Mouse (Mus musculus) liver, embryonic 14.5 days (tissue): ENCODE results near the gene Syt9. TPM values are rescaled to one million over a fixed set of nuclear protein-coding genes. Genes with fewer than 3 reads are reported as not detected.

ENCODE experiments used
- ATAC-seq: fragments of 200-750 bp; cut with Nextera tagmentation; 2 replicates; pipeline ENCODE4 v1.8.0; 2017; ENCODE audit warnings: moderate number of reproducible peaks, mild to moderate bottlenecking, moderate library complexity; ENCODE audit not compliant: insufficient read depth
- DNase-seq, 3 experiments: peaks; one replicate each; pipeline ENCODE4 v3.0.0-alpha.2; 2012 to 2013; ENCODE audit warnings: low read depth in 3 of 3, low spot score in 3 of 3
- H3K27ac ChIP-seq: fragments of 300-500 bp; sonication (generic); 2 replicates; pipeline ENCODE4 v1.5.1; 2014; ENCODE audit warnings: moderate library complexity, mild to moderate bottlenecking, control low read depth, inconsistent platforms
- H3K27me3 ChIP-seq: fragments of 300-500 bp; sonication (generic); 2 replicates; pipeline ENCODE4 v1.6.1; 2014; ENCODE audit warnings: mild to moderate bottlenecking, low read length, moderate library complexity; ENCODE audit not compliant: control insufficient read depth, insufficient read depth
- H3K36me3 ChIP-seq: fragments of 300-500 bp; sonication (generic); replicated peaks from 2 replicates; pipeline ENCODE4 v1.6.1; 2014; ENCODE audit warnings: low read depth; ENCODE audit not compliant: control insufficient read depth, insufficient read depth
- H3K4me1 ChIP-seq, 2 experiments: fragments of 200-500 bp in 1 of 2; fragments of 300-500 bp in 1 of 2; sonication (generic) in 1 of 2; replicated peaks; 2 replicates each; pipeline ENCODE4 v1.6.1; 2012 to 2014; ENCODE audit warnings: antibody characterized with exemption in 1 of 2, inconsistent platforms in 1 of 2, low read length in 1 of 2; ENCODE audit not compliant: control insufficient read depth in 2 of 2, insufficient read depth in 2 of 2
- H3K4me2 ChIP-seq: fragments of 300-500 bp; sonication (generic); 2 replicates; pipeline ENCODE4 v1.6.1; 2014; ENCODE audit warnings: low read depth, mild to moderate bottlenecking, control low read depth, moderate library complexity
- H3K4me3 ChIP-seq, 2 experiments: fragments of 200-500 bp in 1 of 2; fragments of 300-500 bp in 1 of 2; sonication (generic) in 1 of 2; 2 replicates each; pipeline ENCODE4 v1.5.1; 2012 to 2014; ENCODE audit warnings: low read depth in 2 of 2, low read length in 2 of 2, mild to moderate bottlenecking in 2 of 2, control low read depth in 1 of 2, inconsistent platforms in 1 of 2, moderate library complexity in 1 of 2; ENCODE audit not compliant: insufficient read depth in 1 of 2
- H3K9ac ChIP-seq: fragments of 300-500 bp; sonication (generic); replicated peaks from 2 replicates; pipeline ENCODE4 v1.6.1; 2014; ENCODE audit warnings: mild to moderate bottlenecking, control low read depth, moderate library complexity
- H3K9me3 ChIP-seq: fragments of 300-500 bp; sonication (generic); 2 replicates; pipeline ENCODE4 v1.6.1; 2016; ENCODE audit warnings: low read length, mixed read lengths; ENCODE audit not compliant: control insufficient read depth
- CTCF ChIP-seq: IDR thresholded peaks from 2 replicates; pipeline ENCODE4 v1.5.1; 2016; ENCODE audit warnings: antibody characterized with exemption, low read depth, control low read depth
- EP300 ChIP-seq: IDR thresholded peaks from 2 replicates; pipeline ENCODE4 v1.6.1; 2016; ENCODE audit warnings: antibody characterized with exemption, low read depth
- WGBS: fragments of 180-500 bp; shearing (Covaris S2); extraction: QIAGEN DNeasy Blood & Tissue Kit; methylation state at CpG from one replicate; pipeline ENCODE4 v1.1.7; 2014; ENCODE audit not compliant: insufficient replicate concordance; 5-methylcytosine and 5-hydroxymethylcytosine counted together
- polyA plus RNA-seq, 2 experiments: library from polyadenylated mRNA; depleted of rRNA in 1 of 2; stranded (reverse) in 1 of 2; unstranded in 1 of 2; fragments of >200 nt; fragmentation: Nextera tagmentation in 1 of 2; extraction: Ambion mirVana in 1 of 2; gene quantifications; 2 replicates each; pipeline versions ENCODE4 v1.2.1 to v1.2.3; 2012 to 2014

The Syt9 gene
- polyA plus RNA-seq, 2 experiments = 0.13 to 0.16 TPM

GRCm38 (mm10) chr7:107545011-107545410 is 174.5 kb downstream of the Syt9 start:
- H3K9me3 ChIP-seq = no peaks in the 10 kb centered on the region
- ATAC-seq (no peak), DNase-seq (no peak)
- no peaks in the 10 kb centered on the region for H3K36me3 ChIP-seq
- H3K27ac ChIP-seq = no peak overlapping the region
- no peak overlapping the region for H3K4me3 ChIP-seq
- no peaks in the 10 kb centered on the region for H3K4me1 ChIP-seq
- no peak for TF ChIP-seq CTCF
- TF ChIP-seq EP300 = no peak
- H3K4me2 ChIP-seq = no peak overlapping the region
- WGBS = 35% methylated on average over 1 of the region's 1 CpGs
- no peak overlapping the region for H3K9ac ChIP-seq
- H3K27me3 ChIP-seq = no peaks in the 10 kb centered on the region

- Histone ChIP-seq H3K27ac (no peak overlapping the region), H3K27me3 (no peaks in the 10 kb centered on the region), H3K9me3 (no peaks in the 10 kb centered on the region), H3K36me3 (no peaks in the 10 kb centered on the region), H3K4me2 (no peak overlapping the region), H3K9ac (no peak overlapping the region), H3K4me3 (no peak overlapping the region), H3K4me1 (no peaks in the 10 kb centered on the region)
- no peak for DNase-seq
- ATAC-seq = no peak
- no peak for TF ChIP-seq CTCF
- TF ChIP-seq EP300 = no peak
- WGBS = 65% methylated on average over 3 of the region's 3 CpGs
Observed at GRCm38 (mm10) chr7:107547872-107548271, 177.3 kb downstream of the Syt9 start.

GRCm38 (mm10) chr7:107553461-107553860 is 182.9 kb downstream of the Syt9 start:
- TF ChIP-seq CTCF (no peak), EP300 (no peak)
- Histone ChIP-seq H3K4me2 (no peak overlapping the region), H3K9ac (no peak overlapping the region), H3K9me3 (no peaks in the 10 kb centered on the region), H3K27ac (no peak overlapping the region), H3K36me3 (no peaks in the 10 kb centered on the region), H3K27me3 (no peaks in the 10 kb centered on the region), H3K4me3 (no peak overlapping the region), H3K4me1 (no peaks in the 10 kb centered on the region)
- WGBS = 41% methylated on average over 1 of the region's 1 CpGs
- ATAC-seq (no peak), DNase-seq (no peak)

- no peak for ATAC-seq
- no peak overlapping the region for H3K9ac ChIP-seq
- H3K36me3 ChIP-seq = no peaks in the 10 kb centered on the region
- no peak overlapping the region for H3K27ac ChIP-seq
- H3K9me3 ChIP-seq = no peaks in the 10 kb centered on the region
- WGBS = 58% methylated on average over 3 of the region's 3 CpGs
- no peak for DNase-seq
- TF ChIP-seq CTCF (peak; percentile 43; the same call in 1 of the 2 replicates), EP300 (no peak)
- no peak overlapping the region for H3K4me3 ChIP-seq
- no peaks in the 10 kb centered on the region for H3K4me1 ChIP-seq
- H3K27me3 ChIP-seq = no peaks in the 10 kb centered on the region
- no peak overlapping the region for H3K4me2 ChIP-seq
Observed at GRCm38 (mm10) chr7:107555906-107556305, 185.4 kb downstream of the Syt9 start.

GRCm38 (mm10) chr7:107560675-107561074 is 190.1 kb downstream of the Syt9 start:
- Histone ChIP-seq H3K9ac (no peak overlapping the region), H3K9me3 (no peaks in the 10 kb centered on the region), H3K27ac (no peak overlapping the region), H3K27me3 (no peaks in the 10 kb centered on the region), H3K36me3 (no peaks in the 10 kb centered on the region), H3K4me2 (no peak overlapping the region), H3K4me1 (no peaks in the 10 kb centered on the region), H3K4me3 (no peak overlapping the region)
- no peak for TF ChIP-seq CTCF
- no peak for TF ChIP-seq EP300
- DNase-seq (no peak), ATAC-seq (no peak)
- 62% methylated on average over 2 of the region's 2 CpGs for WGBS
